Comparison of ENCODE assay signal across 16 mouse cellular contexts in the genomic region with DNA sequence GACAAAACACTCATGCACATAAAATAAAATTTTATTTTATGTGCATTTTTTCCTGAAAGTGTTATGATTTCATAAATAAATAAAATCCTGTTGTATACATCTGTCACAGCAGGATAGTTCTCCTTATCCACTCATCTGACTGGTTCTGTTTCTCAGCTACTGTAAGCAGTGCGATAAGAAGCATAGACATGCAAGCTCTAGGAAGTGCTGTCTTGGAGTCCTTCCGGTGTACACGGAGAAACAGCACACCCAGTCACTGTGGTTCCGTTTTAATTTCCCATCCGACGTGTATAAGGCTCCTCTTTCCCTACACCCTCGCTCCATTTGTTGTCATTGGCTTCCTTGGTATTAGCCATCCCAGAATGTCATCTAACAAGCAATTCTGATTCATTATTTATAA. TPM values are rescaled to one million over a fixed set of nuclear protein-coding genes. Genes with fewer than 3 reads are reported as not detected.
DNase-seq lines count a peak whose midpoint lies in the region; ATAC-seq and TF ChIP-seq lines count a peak whose summit lies in the region.
"Had no signal": no experiment of that assay in that cellular context is flagged by ENCODE, and none has a peak within 500 bp of the region (broad histone marks: within the 10 kb centered on the region; RNA-seq: fewer than 3 reads in every experiment).

No protein-coding gene starts in this region.

- no peaks in the 10 kb centered on the region for H3K4me1 ChIP-seq in midbrain, embryonic 11.5 days (ENCODE audit: control insufficient read depth, insufficient read depth, low read length)
- H3K4me1 ChIP-seq in midbrain, postnatal 0 days (ENCODE audit: insufficient read depth, low read length), result no peaks in the 10 kb centered on the region

- no peak for TF ChIP-seq CTCF in midbrain, postnatal 0 days (IDR thresholded peaks at IDR 0.05)
- TF ChIP-seq CTCF in layer of hippocampus, adult 2 months (conservative IDR thresholded peaks at IDR 0.05), result no peak

- H3K27me3 ChIP-seq in midbrain, embryonic 11.5 days (ENCODE audit: control insufficient read depth, insufficient read depth, low read length), result no peaks in the 10 kb centered on the region
- no peaks in the 10 kb centered on the region for H3K27me3 ChIP-seq in midbrain, postnatal 0 days (ENCODE audit: insufficient read depth, low read length)
- H3K27me3 ChIP-seq: embryonic facial prominence, embryonic 13.5 days had no signal

- no peaks in the 10 kb centered on the region for H3K9me3 ChIP-seq in midbrain, embryonic 11.5 days (ENCODE audit: control insufficient read depth, low read length)
- no peaks in the 10 kb centered on the region for H3K9me3 ChIP-seq in midbrain, postnatal 0 days (ENCODE audit: low read length)
- H3K9me3 ChIP-seq: embryonic facial prominence, embryonic 13.5 days had no signal

- no peak for ATAC-seq in midbrain, embryonic 11.5 days (ENCODE audit: low FRiP score)
- ATAC-seq in midbrain, postnatal 0 days (ENCODE audit: low FRiP score), result no peak
- ATAC-seq: forebrain, postnatal 0 days; inflammation-experienced regulatory T-cells, adult 6 months had no signal

- DNase-seq in midbrain, embryonic 11.5 days (ENCODE audit: low spot score, missing footprints), result peak; percentile 28
- no peak for DNase-seq in midbrain, postnatal 0 days (ENCODE audit: low spot score)
- peak; percentile 23 for DNase-seq in liver
- DNase-seq in layer of hippocampus, adult 2 months (ENCODE audit: low spot score in 2 of 2), result no peak
- DNase-seq in adrenal gland, adult 8-10 months, result no peak
- DNase-seq in cerebellum, adult 9-10 months, result no peak
- DNase-seq: cerebellum, adult 11-12 months; forebrain, postnatal 0 days; heart, adult 18-20 months; lung, adult 2 months; midbrain, embryonic 14.5 days; right cerebral cortex, adult 18-20 months; spleen, adult 18-20 months had no signal

- no peaks in the 10 kb centered on the region for H3K36me3 ChIP-seq in midbrain, embryonic 11.5 days (ENCODE audit: control insufficient read depth, insufficient read depth, low read length)
- H3K36me3 ChIP-seq in midbrain, postnatal 0 days (ENCODE audit: insufficient read depth, low read length), result no peaks in the 10 kb centered on the region
- H3K36me3 ChIP-seq in macrophage (ENCODE audit: inconsistent target), result no peaks in the 10 kb centered on the region
- H3K36me3 ChIP-seq: embryonic facial prominence, embryonic 13.5 days had no signal

- 84% methylated on average over 7 of the region's 7 CpGs for WGBS in midbrain, embryonic 11.5 days
- 86% methylated on average over 7 of the region's 7 CpGs for WGBS in midbrain, postnatal 0 days
- WGBS in macrophage (ENCODE audit: missing documents), result 18% methylated on average over 7 of the region's 7 CpGs

- no peaks in the 10 kb centered on the region for H3K79me2 ChIP-seq in macrophage (ENCODE audit: inconsistent target)

- no peak overlapping the region for H3K9ac ChIP-seq in midbrain, embryonic 11.5 days (ENCODE audit: low read length)
- H3K9ac ChIP-seq in midbrain, postnatal 0 days (replicated peaks; ENCODE audit: low read length, poor library complexity, severe bottlenecking), result no peak overlapping the region
- H3K9ac ChIP-seq: embryonic facial prominence, embryonic 13.5 days; forebrain, postnatal 0 days had no signal

- no peak overlapping the region for H3K27ac ChIP-seq in midbrain, embryonic 11.5 days (ENCODE audit: low read depth, low read length)
- H3K27ac ChIP-seq in midbrain, postnatal 0 days (ENCODE audit: low read depth, low read length), result no peak overlapping the region
- peak overlapping the region; percentile 95 for H3K27ac ChIP-seq in macrophage
- no peak overlapping the region for H3K27ac ChIP-seq in layer of hippocampus, adult 2 months
- H3K27ac ChIP-seq: embryonic facial prominence, embryonic 13.5 days had no signal

- H3K4me2 ChIP-seq in midbrain, embryonic 11.5 days, result no peak overlapping the region
- no peak overlapping the region for H3K4me2 ChIP-seq in midbrain, postnatal 0 days (ENCODE audit: low read depth, low read length, poor library complexity, severe bottlenecking)
- H3K4me2 ChIP-seq: embryonic facial prominence, embryonic 13.5 days had no signal

- H3K4me3 ChIP-seq in midbrain, embryonic 11.5 days (ENCODE audit: low read depth, low read length), result no peak overlapping the region
- no peak overlapping the region for H3K4me3 ChIP-seq in midbrain, postnatal 0 days (ENCODE audit: low read depth, low read length)
- H3K4me3 ChIP-seq in macrophage (ENCODE audit: inconsistent target), result no peak overlapping the region
- no peak overlapping the region for H3K4me3 ChIP-seq in layer of hippocampus, adult 2 months
- H3K4me3 ChIP-seq: embryonic facial prominence, embryonic 13.5 days had no signal

RNA-seq across cellular contexts. Expression of a gene that starts 24.2 kb away (rescaled TPM):
- 10.8 and 11.8 TPM in 2 replicates for polyA plus RNA-seq in midbrain, embryonic 11.5 days (2014; fragmentation: Nextera tagmentation; extraction: Ambion mirVana)
- 37.4 and 45.9 TPM in 2 replicates for total RNA-seq in midbrain, postnatal 0 days (2014; rRNA removed)
- 10.7 and 13.8 TPM in 2 replicates for polyA plus RNA-seq in midbrain, postnatal 0 days (2015; fragmentation: Nextera tagmentation; extraction: Ambion mirVana)
- 100 to 1,000 TPM; 142 to 734 (median 245) TPM for total RNA-seq in macrophage (2018; cell fraction: chromatin; rRNA removed)
- 10 to 100 TPM; 30.8 to 76.6 (median 44.6) TPM for total RNA-seq in macrophage (2018; cell fraction: cytosol; rRNA removed)
- total RNA-seq in macrophage (2018; cell fraction: nucleus; rRNA removed), result 100 to 1,000 TPM in 25 of 26 experiments, 10 to 100 TPM in 1; 86.3 to 557 (median 248) TPM
- 11.9 to 21.2 TPM (median 19.1 TPM) in 3 replicates for polyA plus RNA-seq in macrophage (2018)
- 10 to 100 TPM; 38.7 to 47.3 TPM for total RNA-seq in layer of hippocampus, adult 2 months (2021)
- 10 to 100 TPM; 27.0 to 31.7 (median 29.5) TPM for total RNA-seq in adrenal gland, adult 8-10 months (2022)

Comparison
In these comparisons a context has a peak if more than half of its experiments do, and no peak if none do; other contexts are left out.
1. DNase-seq: peak in midbrain, embryonic 11.5 days (single experiment) and liver (single experiment); none in midbrain, postnatal 0 days (single experiment), layer of hippocampus, adult 2 months (0 of 2), adrenal gland, adult 8-10 months (single experiment) and cerebellum, adult 9-10 months (single experiment).